Mouse (Mus musculus): ENCODE measurements around the gene Tmc7. TPM values are rescaled to one million over a fixed set of nuclear protein-coding genes. Genes with fewer than 3 reads are reported as not detected.

Gene Tmc7
- polyA plus RNA-seq, 1 experiment from 2014 or later = 1.3 TPM

DNA sequence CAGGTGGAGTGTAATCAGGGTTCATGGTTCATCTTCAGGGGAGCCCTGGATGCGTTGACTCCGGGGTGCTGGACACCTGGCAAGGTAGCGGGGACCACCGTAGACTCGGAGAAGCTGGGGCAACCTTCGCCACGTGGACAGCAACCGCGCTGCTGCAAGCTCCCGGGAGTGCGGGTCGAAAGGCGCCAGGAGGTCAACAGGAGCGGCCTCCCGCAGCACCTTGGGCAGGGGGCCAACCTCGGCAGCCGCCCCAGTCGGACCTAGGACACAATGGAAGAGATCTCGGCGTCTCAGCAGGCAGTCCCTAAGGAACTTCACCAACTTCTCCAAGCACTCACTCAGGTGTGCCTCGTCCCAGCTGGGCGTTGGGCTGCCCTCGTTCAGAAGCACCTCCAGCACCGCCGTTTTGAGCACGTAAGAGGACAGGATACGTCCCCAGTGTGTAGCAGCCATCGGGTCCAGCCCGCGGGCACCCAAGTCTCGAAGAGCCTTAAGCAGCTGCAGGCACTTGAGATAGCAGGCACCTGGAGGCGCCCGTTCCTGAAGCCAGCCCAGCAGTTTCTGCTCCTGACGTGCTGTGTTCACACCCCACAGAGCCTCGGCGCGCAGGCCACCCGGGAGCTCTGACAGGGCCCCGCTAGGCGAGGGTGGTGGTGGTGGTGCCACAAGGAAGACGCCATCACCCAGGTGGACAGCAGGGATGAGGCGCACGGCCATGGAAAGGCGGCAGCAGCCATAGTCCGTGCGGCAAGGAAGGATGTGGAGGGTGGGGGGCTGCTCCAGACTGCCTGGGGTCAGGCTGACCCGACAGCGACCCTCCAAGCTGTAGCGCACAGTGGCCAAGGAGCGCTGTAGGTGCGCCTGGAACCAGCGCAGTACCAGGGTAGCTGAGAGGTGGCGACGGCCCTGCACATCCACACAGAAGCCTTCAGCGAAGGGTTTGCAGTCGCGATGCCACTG, 94.5 kb downstream of the Tmc7 start:
- Histone ChIP-seq H3K27me3 (ENCODE audit: control insufficient read depth, insufficient read depth, low read length) (peaks cover 15% of the 10 kb centered on the region), H3K27ac (ENCODE audit: low read length) (no peak overlapping the region; the same call in 1 of the 2 replicates), H3K9ac (ENCODE audit: low read length) (peak overlapping the region; percentile 82), H3K4me1 (ENCODE audit: control insufficient read depth, insufficient read depth, low read length) (peaks cover 25% of the 10 kb centered on the region), H3K9me3 (replicated peaks; ENCODE audit: control insufficient read depth, low read length) (no peaks in the 10 kb centered on the region), H3K36me3 (ENCODE audit: control insufficient read depth, insufficient read depth) (peaks cover 4% of the 10 kb centered on the region; the same call in 1 of the 2 replicates), H3K4me2 (ENCODE audit: low read depth, low read length) (peak overlapping the region; percentile 67), H3K4me3 (ENCODE audit: low read length) (peak overlapping the region; percentile 58)
- 36% methylated on average over 57 of the region's 57 CpGs for WGBS
- no peak for ATAC-seq (replicated peaks; ENCODE audit: extremely low read depth, insufficient read depth, low FRiP score)

DNA sequence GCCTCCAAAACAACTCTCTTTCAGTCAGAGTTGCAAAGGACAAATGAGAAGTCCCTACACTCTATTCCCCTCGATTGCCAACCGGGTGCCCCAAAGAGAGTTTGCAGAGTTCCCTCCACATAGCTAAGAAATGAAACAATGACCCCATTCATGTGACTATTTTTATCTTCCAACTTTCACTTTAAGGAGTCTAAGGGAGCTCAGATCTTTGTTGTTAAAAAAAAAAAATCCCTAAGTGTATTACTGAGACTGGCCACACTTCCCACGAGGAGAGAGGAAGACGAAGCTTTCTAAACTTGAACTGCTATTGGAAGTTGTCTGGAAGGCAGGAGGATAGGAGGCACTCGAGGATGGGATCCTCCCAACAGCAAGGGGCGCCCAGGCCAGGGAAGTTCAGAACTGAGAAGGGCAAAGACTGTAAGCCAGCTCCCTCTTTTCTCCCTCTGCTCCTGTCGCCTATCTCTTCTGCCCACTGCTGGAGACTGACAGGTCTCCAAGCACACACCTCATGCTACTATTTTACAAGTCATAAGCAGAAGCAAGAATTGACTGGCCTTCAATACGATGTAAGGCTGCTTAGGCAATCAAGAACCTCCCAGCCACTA, 96.4 kb downstream of the Tmc7 start:
- WGBS = 29% methylated on average over 8 of the region's 8 CpGs
- peak overlapping the region; percentile 49 for H3K9ac ChIP-seq (ENCODE audit: low read length)
- peak overlapping the region; percentile 58 for H3K4me3 ChIP-seq (ENCODE audit: low read length)
- peak overlapping the region; percentile 63 for H3K27ac ChIP-seq (ENCODE audit: low read length)
- no peak for ATAC-seq (replicated peaks; ENCODE audit: extremely low read depth, insufficient read depth, low FRiP score)
- H3K4me2 ChIP-seq (ENCODE audit: low read depth, low read length) = peak overlapping the region; percentile 67
- H3K27me3 ChIP-seq (ENCODE audit: control insufficient read depth, insufficient read depth, low read length) = peaks cover 15% of the 10 kb centered on the region
- peaks cover 7% of the 10 kb centered on the region; the same call in 1 of the 2 replicates for H3K36me3 ChIP-seq (ENCODE audit: control insufficient read depth, insufficient read depth)
- peaks cover 25% of the 10 kb centered on the region for H3K4me1 ChIP-seq (ENCODE audit: control insufficient read depth, insufficient read depth, low read length)
- H3K9me3 ChIP-seq (replicated peaks; ENCODE audit: control insufficient read depth, low read length) = no peaks in the 10 kb centered on the region

DNA sequence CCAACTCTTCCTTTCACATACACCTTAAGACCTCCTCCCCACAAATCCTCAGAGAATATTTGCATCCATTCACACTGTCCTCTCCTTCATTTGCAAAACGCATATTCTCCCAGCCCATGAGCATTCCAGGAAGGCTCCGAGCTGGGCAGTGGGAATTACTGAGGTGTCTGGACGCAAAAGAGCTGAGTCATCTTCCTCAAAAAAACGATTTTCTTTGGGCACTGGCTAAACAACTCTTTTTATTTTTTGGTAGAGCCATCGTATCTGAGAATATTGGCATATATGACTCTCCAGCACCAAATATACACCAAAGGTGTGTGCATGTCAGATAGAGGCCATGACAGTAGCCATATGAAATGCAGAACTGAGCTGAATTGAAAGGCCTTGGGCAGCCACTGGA, 97.6 kb downstream of the Tmc7 start:
- Histone ChIP-seq H3K4me1 (ENCODE audit: control insufficient read depth, insufficient read depth, low read length) (peaks cover 22% of the 10 kb centered on the region), H3K9ac (ENCODE audit: low read length) (no peak overlapping the region), H3K27ac (ENCODE audit: low read length) (no peak overlapping the region), H3K9me3 (replicated peaks; ENCODE audit: control insufficient read depth, low read length) (no peaks in the 10 kb centered on the region), H3K27me3 (ENCODE audit: control insufficient read depth, insufficient read depth, low read length) (peaks cover 15% of the 10 kb centered on the region), H3K4me2 (ENCODE audit: low read depth, low read length) (no peak overlapping the region), H3K4me3 (ENCODE audit: low read length) (no peak overlapping the region), H3K36me3 (ENCODE audit: control insufficient read depth, insufficient read depth) (peaks cover 7% of the 10 kb centered on the region; the same call in 1 of the 2 replicates)
- no peak for ATAC-seq (replicated peaks; ENCODE audit: extremely low read depth, insufficient read depth, low FRiP score)
- WGBS = 50% methylated on average over 5 of the region's 5 CpGs

Other genes starting within 250 kb of the Tmc7 start
- gene Syt17, start 136.5 kb downstream of the Tmc7 start, polyA plus RNA-seq (2015; fragmentation: Nextera tagmentation; extraction: Ambion mirVana) = 1.9 and 2.1 TPM in 2 replicates
- 4.1 and 4.9 TPM in 2 replicates for gene Itpripl2, start 92.8 kb downstream of the Tmc7 start, polyA plus RNA-seq (2015; fragmentation: Nextera tagmentation; extraction: Ambion mirVana)
- gene Coq7, start 51.4 kb downstream of the Tmc7 start, polyA plus RNA-seq (2015; fragmentation: Nextera tagmentation; extraction: Ambion mirVana) = 173 and 177 TPM in 2 replicates
- gene Tmc5, start 12.6 kb upstream of the Tmc7 start, polyA plus RNA-seq (2015; fragmentation: Nextera tagmentation; extraction: Ambion mirVana) = 0.44 and 0.97 TPM in 2 replicates
- 86.3 and 86.5 TPM in 2 replicates for gene Gde1, start 121.0 kb upstream of the Tmc7 start, polyA plus RNA-seq (2015; fragmentation: Nextera tagmentation; extraction: Ambion mirVana)
- gene Ccp110, start 127.8 kb upstream of the Tmc7 start, polyA plus RNA-seq (2015; fragmentation: Nextera tagmentation; extraction: Ambion mirVana) = 7.4 and 8.5 TPM in 2 replicates
- 48.8 and 49.4 TPM in 2 replicates for gene Vps35l, start 155.5 kb upstream of the Tmc7 start, polyA plus RNA-seq (2015; fragmentation: Nextera tagmentation; extraction: Ambion mirVana)